Mouse (Mus musculus) hindbrain, embryonic 10.5 days (tissue): ENCODE measurements at regions not wholly inside any gene's neighbourhood (a gene's known extent, or its start where the extent isn't known, plus 50 kb on each side); places are given as distances from the start of the nearest gene placed in this dataset.
A peak's percentile ranks its signal among the peaks of the same experiment; 100 is the strongest.

Experiments used
- DNase-seq: peaks from one replicate; pipeline ENCODE4 v3.0.0-alpha.2; 2017; ENCODE audit warnings: low spot score
- H3K27ac ChIP-seq: fragments of 300-500 bp; sonication (generic); 2 replicates; pipeline ENCODE4 v1.5.1; 2016; ENCODE audit warnings: mild to moderate bottlenecking, moderate library complexity
- H3K27me3 ChIP-seq: fragments of 300-500 bp; sonication (generic); 2 replicates; pipeline ENCODE4 v1.6.1; 2016; ENCODE audit warnings: mild to moderate bottlenecking; ENCODE audit not compliant: poor library complexity, insufficient read depth, severe bottlenecking
- H3K36me3 ChIP-seq: fragments of 300-500 bp; sonication (generic); 2 replicates; pipeline ENCODE4 v1.6.1; 2016; ENCODE audit warnings: mild to moderate bottlenecking, moderate library complexity
- H3K4me1 ChIP-seq: fragments of 300-500 bp; sonication (generic); replicated peaks from 2 replicates; pipeline ENCODE4 v1.6.1; 2016; ENCODE audit warnings: mild to moderate bottlenecking
- H3K4me3 ChIP-seq: fragments of 300-500 bp; sonication (generic); 2 replicates; pipeline ENCODE4 v1.5.1; 2016; ENCODE audit warnings: mild to moderate bottlenecking, moderate library complexity
- H3K9me3 ChIP-seq: fragments of 300-500 bp; sonication (generic); 2 replicates; pipeline ENCODE4 v1.6.1; 2016; ENCODE audit warnings: mild to moderate bottlenecking, moderate library complexity
- WGBS: fragments of 180-500 bp; shearing (Covaris S2); methylation state at CpG from one replicate; pipeline ENCODE4 v1.1.7; 2016; 5-methylcytosine and 5-hydroxymethylcytosine counted together

DNA sequence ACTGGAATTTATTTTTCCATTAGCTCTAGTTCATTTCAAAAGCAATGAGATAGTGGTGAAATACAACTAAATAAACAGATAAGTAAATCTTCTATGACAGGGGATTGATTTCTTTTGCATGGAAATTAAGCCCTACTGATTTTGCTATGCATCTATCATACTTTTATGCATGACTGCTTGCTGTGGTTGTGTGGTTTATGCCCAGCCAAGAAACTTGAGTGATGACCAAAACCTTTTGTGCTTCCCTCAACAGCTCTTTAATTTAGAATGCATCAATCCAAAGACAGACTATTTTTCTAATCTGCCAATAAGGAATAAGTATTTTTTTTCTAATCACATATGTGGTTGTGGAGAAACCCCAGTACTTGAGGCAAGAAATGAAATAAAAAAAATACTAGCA is 303.6 kb downstream of the Col12a1 start:
- no peak overlapping the region for H3K27ac ChIP-seq
- no peak overlapping the region for H3K4me3 ChIP-seq
- no peaks in the 10 kb centered on the region for H3K4me1 ChIP-seq
- H3K9me3 ChIP-seq: no peaks in the 10 kb centered on the region
- no peaks in the 10 kb centered on the region for H3K36me3 ChIP-seq
- DNase-seq: no peak
- H3K27me3 ChIP-seq: no peaks in the 10 kb centered on the region

DNA sequence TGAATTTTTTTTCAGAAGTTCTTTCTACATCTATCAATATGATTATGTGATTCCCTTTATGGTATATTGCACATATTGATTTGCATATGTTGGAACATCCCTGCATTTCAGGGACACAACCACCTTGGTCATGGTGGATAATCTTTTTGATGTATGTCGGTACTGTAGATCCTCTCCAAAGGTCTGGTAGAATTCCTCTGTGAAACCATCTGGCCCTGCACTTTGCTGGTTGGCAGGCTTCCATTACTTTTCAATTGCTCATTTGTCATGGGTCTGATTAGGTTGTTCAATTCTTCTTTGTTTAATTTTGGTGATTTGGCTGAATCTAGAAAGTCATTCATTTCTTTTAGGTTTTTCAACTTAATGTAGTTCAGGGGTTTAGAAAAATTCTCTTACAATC is 288.2 kb downstream of the Col12a1 start:
- Histone ChIP-seq H3K4me3 (no peak overlapping the region), H3K9me3 (no peaks in the 10 kb centered on the region), H3K4me1 (no peaks in the 10 kb centered on the region), H3K27me3 (no peaks in the 10 kb centered on the region), H3K27ac (no peak overlapping the region), H3K36me3 (no peaks in the 10 kb centered on the region)
- WGBS: 87% methylated on average over 1 of the region's 1 CpGs
- DNase-seq: no peak

DNA sequence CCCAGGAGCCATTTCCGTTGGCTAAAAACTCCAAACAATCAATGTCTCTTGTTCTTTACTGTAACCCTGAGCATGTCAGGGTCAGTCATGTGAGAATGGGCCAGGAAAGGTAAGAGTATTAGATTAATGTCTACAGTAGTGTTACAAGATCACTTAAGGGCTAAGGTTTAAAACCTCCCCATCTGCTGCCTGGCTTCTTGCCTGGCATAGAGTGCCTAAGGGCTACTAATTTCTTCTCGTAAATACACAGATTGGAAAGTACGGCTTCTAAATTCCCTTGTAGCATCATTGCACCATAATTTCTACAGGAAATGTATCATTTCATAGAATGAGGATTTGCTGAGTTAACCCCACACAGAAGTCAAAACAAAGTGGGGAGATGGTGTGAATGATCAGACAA is 281.0 kb downstream of the Col12a1 start:
- H3K36me3 ChIP-seq: no peaks in the 10 kb centered on the region
- WGBS: 86% methylated on average over 3 of the region's 3 CpGs

DNA sequence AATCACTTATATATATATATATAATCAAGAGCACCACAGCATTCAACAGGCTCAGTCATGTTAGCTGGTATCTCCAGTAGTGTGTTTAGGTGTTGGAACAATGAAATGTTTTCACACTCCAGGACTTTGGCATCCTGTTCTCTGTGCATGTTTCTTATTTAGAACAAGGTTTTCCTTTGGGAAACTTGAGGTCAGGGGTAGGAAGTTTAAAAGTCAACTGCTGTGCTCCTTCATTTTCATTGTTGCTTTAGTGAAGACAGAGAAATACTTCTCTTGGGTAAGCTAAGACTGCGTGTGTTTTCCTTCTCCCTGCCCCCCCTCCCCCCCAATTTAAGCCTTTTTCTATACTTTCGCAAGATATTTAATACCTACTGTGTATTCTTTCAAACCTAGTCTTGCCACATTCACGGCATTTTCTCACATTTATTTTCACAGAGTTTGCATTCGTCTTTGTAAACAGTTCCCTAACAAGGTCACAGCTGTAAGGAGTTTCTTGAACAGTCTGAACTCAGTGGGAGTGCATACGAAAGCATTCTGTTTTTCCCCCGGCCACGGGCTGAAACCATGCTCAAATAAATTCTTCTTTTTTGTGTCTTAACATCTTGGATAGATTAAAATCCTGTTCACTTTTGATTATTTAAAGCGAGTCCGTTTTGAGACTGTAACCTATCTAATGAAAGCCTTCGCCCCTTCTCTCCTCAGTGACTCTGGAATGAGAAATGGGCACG is 279.2 kb downstream of the Col12a1 start:
- 54% methylated on average over 11 of the region's 11 CpGs for WGBS
- DNase-seq: peak; percentile 18
- Histone ChIP-seq H3K4me3 (no peak overlapping the region), H3K36me3 (no peaks in the 10 kb centered on the region), H3K27ac (no peak overlapping the region), H3K4me1 (no peaks in the 10 kb centered on the region), H3K27me3 (no peaks in the 10 kb centered on the region), H3K9me3 (no peaks in the 10 kb centered on the region)

More for the DNA sequence above, 281.0 kb downstream of the Col12a1 start:
- no peaks in the 10 kb centered on the region for H3K27me3 ChIP-seq
- H3K27ac ChIP-seq: no peak overlapping the region
- no peaks in the 10 kb centered on the region for H3K9me3 ChIP-seq
- no peak overlapping the region for H3K4me3 ChIP-seq
- DNase-seq: no peak
- H3K4me1 ChIP-seq: no peaks in the 10 kb centered on the region

DNA sequence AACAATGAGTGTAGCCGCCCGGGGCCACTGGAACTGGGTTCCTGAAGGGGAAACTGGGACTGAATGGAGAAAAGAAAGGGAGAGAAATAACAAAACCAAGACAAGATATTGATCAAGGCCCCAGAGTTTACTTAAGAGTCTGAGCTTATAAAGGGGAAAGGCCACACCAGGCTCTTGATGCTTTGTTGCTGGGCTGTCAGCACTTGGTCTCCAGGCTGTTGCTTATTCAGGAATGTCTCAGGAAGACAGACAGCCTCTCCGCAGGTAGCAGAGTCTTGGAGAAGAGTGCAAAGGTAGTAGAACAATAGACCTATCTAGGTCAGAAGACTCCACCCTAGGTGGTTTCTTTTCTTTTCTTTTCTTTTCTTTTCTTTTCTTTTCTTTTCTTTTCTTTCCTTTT is 263.4 kb downstream of the Col12a1 start:
- Histone ChIP-seq H3K27me3 (no peaks in the 10 kb centered on the region), H3K4me3 (no peak overlapping the region), H3K27ac (no peak overlapping the region), H3K36me3 (no peaks in the 10 kb centered on the region), H3K9me3 (no peaks in the 10 kb centered on the region), H3K4me1 (no peaks in the 10 kb centered on the region)
- WGBS: 38% methylated on average over 3 of the region's 3 CpGs
- no peak for DNase-seq

DNA sequence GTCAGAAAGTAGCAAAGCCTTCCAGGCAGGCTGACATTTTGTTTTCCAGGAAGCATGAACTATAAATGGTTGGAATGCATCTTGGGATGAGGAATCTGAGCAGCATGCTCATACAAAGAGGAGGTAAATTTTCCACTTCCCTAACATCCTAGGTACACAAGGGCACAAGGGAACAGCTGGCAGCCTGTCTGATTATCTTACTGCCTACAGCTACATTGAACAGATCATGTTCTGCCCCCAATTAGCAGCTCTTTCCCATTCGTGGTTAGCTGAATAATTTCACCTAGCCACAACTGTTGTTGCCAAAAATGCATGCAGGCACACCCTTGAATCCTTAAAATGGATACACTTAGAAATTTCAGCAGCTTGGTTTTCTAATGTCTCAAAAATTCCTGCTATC is 239.5 kb downstream of the Col12a1 start:
- H3K4me1 ChIP-seq: no peaks in the 10 kb centered on the region
- H3K27me3 ChIP-seq: no peaks in the 10 kb centered on the region
- no peaks in the 10 kb centered on the region for H3K36me3 ChIP-seq
- WGBS: 40% methylated on average over 1 of the region's 1 CpGs
- H3K27ac ChIP-seq: no peak overlapping the region
- no peaks in the 10 kb centered on the region for H3K9me3 ChIP-seq
- H3K4me3 ChIP-seq: no peak overlapping the region
- DNase-seq: no peak

DNA sequence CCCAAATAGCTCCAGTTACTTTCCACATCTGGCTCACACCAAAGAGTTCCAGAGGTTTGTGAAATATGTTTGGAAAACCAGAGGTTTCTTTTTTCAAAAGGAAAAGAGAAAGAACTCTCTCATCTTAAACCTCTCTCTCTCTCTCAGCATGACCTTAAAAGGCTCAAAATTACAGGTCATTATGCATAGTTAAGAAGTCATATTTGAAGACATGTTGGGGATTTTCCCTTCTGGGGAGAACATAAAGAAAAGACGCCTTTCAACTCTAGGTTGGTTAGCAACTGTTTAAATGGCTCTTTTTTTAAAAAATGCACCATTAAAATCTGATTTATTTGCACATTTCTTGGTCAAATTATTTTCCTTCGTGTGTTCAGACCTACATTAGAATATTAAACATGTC is 218.4 kb downstream of the Col12a1 start:
- DNase-seq: no peak
- 75% methylated on average over 2 of the region's 2 CpGs for WGBS

DNA sequence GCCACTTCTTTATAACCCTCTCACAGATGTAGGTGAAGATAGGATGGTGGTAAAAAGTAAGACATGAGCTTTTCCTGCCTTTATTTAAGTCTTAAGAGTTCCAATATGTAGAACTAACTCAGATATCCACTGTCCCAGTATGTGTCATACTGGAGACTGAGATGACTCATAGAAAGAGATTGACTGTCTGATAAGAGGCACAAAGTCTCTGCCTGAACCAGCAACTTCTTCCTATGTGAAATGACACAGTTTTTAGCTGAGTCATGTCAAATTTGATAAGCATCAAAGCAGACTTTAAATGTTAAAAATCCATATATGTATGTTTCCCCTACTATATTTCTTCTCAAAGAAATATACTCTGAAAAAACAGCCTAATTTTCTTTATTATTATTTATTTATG is 216.6 kb downstream of the Col12a1 start:
- DNase-seq: no peak
- H3K4me1 ChIP-seq: no peaks in the 10 kb centered on the region
- H3K9me3 ChIP-seq: no peaks in the 10 kb centered on the region
- no peak overlapping the region for H3K4me3 ChIP-seq
- no peaks in the 10 kb centered on the region for H3K27me3 ChIP-seq
- no peak overlapping the region for H3K27ac ChIP-seq
- H3K36me3 ChIP-seq: no peaks in the 10 kb centered on the region

More for the DNA sequence above, 218.4 kb downstream of the Col12a1 start:
- Histone ChIP-seq H3K9me3 (no peaks in the 10 kb centered on the region), H3K27me3 (no peaks in the 10 kb centered on the region), H3K27ac (no peak overlapping the region), H3K36me3 (no peaks in the 10 kb centered on the region), H3K4me1 (no peaks in the 10 kb centered on the region), H3K4me3 (no peak overlapping the region)

DNA sequence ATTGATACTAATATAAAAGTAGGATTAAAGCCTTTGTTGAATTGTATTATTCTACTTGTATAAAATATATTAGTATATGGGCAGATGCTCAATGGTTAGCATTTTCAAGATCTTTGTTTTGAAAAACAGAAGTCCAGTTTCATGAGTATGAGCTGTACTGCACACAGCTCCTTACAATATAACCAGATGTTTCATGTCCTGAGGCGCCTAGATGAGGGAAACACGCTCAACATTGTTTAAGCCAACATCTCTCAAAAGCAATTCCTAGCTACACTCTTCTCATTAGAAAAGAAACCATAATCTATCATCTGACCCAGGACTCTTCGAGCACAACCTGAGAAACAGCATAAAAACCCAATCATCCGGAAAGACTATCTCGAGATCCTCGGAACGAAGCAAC is 202.2 kb downstream of the Col12a1 start:
- H3K4me1 ChIP-seq: no peaks in the 10 kb centered on the region
- no peak overlapping the region for H3K4me3 ChIP-seq
- 89% methylated on average over 7 of the region's 7 CpGs for WGBS
- no peaks in the 10 kb centered on the region for H3K9me3 ChIP-seq
- H3K27ac ChIP-seq: no peak overlapping the region
- no peaks in the 10 kb centered on the region for H3K36me3 ChIP-seq
- DNase-seq: no peak
- no peaks in the 10 kb centered on the region for H3K27me3 ChIP-seq

DNA sequence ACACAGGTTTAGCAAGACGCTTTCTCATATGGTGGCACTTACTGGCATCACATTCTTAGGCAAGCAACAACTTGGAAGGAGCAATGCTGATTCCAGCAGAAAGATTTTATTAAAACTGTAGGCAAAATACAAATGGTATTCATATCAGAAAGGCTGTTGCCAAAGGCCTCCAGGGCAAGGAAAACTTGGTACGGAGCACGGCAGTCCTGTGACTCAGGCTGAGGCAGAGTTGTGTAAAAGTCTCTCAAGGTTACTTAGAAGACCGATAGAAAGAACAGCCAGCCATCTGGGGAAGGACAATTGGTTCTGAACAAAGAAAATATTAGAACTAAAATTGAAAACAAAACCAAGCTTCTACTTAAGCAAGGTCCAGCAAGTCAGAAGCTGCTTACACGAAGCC is 201.2 kb downstream of the Col12a1 start:
- no peak overlapping the region for H3K4me3 ChIP-seq
- WGBS: 86% methylated on average over 5 of the region's 5 CpGs
- H3K27ac ChIP-seq: no peak overlapping the region
- H3K27me3 ChIP-seq: no peaks in the 10 kb centered on the region
- no peaks in the 10 kb centered on the region for H3K9me3 ChIP-seq
- no peaks in the 10 kb centered on the region for H3K4me1 ChIP-seq
- no peak for DNase-seq
- H3K36me3 ChIP-seq: no peaks in the 10 kb centered on the region

DNA sequence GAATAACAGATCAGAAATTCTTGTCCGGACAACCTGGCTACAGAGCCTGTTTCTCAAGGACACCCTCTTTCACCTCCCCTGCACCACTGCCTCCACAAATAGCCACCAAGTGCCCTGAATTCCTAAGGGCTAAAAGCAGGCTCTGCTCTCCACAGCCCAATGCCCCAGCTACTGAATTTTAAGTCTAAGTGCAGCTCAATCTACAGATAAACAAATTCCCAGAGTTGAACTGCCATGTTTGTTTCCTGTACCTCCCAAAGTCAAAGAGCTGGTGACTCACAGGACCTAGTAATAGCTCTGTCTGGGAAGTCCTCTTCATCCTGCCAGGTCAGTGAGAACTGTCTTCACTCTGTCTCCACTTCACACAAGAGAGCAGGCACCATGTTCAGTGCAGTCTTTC is 200.0 kb downstream of the Col12a1 start:
- Histone ChIP-seq H3K4me3 (no peak overlapping the region), H3K27ac (no peak overlapping the region), H3K9me3 (no peaks in the 10 kb centered on the region), H3K4me1 (no peaks in the 10 kb centered on the region), H3K36me3 (no peaks in the 10 kb centered on the region), H3K27me3 (no peaks in the 10 kb centered on the region)
- 75% methylated on average over 1 of the region's 1 CpGs for WGBS
- DNase-seq: no peak

DNA sequence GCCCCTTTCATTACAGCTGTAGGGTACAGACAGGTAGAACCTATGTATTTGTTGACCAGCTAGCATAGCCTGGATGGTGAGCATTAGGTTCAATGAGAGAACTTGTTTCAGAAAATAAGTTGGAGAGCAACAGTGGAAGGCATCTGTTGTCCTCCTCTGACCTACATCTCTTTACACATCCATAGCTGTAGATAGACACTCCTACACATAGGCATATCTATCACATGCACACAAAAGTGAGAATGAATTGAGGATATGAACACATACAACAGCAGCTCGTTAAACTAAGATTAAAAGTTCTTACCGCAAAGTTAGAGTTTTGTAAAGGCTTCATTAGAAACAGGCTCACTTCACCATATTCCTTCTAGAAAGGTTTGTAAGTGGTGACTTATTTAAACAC is 198.1 kb downstream of the Col12a1 start:
- H3K27me3 ChIP-seq: no peaks in the 10 kb centered on the region
- no peak overlapping the region for H3K4me3 ChIP-seq
- WGBS: 94% methylated on average over 2 of the region's 2 CpGs
- no peaks in the 10 kb centered on the region for H3K36me3 ChIP-seq
- no peak for DNase-seq
- no peak overlapping the region for H3K27ac ChIP-seq
- H3K9me3 ChIP-seq: no peaks in the 10 kb centered on the region
- H3K4me1 ChIP-seq: no peaks in the 10 kb centered on the region

DNA sequence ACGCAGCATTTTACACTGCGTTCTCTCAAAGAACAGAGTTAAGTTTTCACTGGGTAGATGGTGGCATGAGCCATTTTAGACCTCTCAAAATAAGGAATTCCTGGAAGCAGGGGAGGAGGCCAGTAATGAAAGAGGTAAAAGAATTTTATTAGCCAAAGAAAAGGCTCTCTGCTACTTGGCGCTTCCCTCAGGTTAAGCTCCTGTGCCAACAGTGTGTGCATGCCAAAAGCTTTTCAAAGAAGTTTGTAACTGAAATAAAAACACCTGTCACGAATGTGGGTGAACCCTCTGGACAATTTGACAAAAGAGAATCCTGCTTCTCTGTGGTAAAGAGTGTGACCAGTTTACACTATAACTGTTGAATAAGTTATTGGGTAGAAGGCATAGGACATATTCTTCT is 195.6 kb downstream of the Col12a1 start:
- DNase-seq: no peak
- H3K36me3 ChIP-seq: no peaks in the 10 kb centered on the region
- no peak overlapping the region for H3K27ac ChIP-seq
- no peak overlapping the region for H3K4me3 ChIP-seq
- no peaks in the 10 kb centered on the region for H3K27me3 ChIP-seq
- WGBS: 97% methylated on average over 4 of the region's 4 CpGs
- H3K9me3 ChIP-seq: no peaks in the 10 kb centered on the region
- no peaks in the 10 kb centered on the region for H3K4me1 ChIP-seq

DNA sequence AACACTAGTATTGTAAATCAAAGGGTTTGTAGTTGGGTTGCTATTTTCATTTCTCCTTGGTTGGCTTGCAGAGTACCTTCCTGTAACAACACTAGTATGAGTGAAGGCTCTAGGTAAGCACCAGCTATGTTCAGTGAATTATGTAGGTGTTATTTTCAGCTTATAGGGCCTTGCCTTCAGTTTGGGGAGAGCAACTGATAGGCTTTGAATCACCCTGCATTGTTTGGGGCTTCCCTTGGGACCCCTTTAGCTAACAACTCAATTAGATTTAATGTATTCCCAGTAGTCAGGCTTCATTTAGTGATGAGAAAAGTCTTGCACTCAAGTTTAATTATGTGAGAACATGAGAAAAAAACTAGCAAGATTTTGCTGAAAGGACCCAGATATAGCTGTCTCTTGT is 193.6 kb downstream of the Col12a1 start:
- Histone ChIP-seq H3K4me1 (0 out of 2 replicates have a peak, but pooled peaks cover 1% of the 10 kb centered on the region), H3K36me3 (no peaks in the 10 kb centered on the region), H3K27ac (no peak overlapping the region), H3K27me3 (no peaks in the 10 kb centered on the region), H3K4me3 (no peak overlapping the region), H3K9me3 (no peaks in the 10 kb centered on the region)
- DNase-seq: no peak
